Mouse (Mus musculus): ENCODE data around the gene Sdhb. TPM values are rescaled to one million over a fixed set of nuclear protein-coding genes. Genes with fewer than 3 reads are reported as not detected.
A peak's percentile ranks its signal among the peaks of the same experiment; 100 is the strongest.

The Sdhb gene
- polyA plus RNA-seq (2012; rRNA removed), result 282 and 283 TPM in 2 replicates

DNA sequence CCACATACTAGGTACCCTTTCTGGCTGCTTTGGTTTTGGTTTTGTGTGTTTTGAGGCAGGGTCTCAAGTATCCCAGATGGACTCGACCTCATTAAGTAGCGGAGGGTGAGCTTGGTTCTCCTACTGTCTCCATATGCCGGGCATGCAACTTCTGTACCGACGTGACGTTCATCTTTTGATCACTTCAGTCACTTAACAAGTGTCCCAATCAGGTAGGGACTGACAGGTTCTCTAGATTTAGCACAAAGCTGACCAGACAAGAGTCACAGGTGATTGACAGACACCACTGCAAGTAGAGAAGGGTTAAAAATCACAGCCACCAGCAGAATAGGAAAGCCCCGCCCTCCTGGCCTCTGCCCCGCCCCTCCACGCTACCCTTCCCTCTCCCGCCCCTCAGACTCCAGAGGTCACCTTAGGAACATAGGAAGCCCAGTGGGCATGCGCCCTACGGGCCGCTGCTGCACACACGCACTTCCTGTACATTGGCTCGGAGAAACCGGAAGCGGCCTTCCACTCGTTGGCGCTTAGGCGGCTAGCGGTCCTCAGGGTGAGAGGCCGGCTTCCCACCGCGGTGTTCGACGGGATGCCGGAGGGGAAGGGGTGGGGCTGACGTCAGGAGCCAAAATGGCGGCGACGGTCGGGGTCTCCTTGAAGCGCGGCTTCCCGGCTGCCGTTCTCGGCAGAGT, at the start of gene Sdhb:
Gene Sdhb, plus strand, starts transcription at position 423 of the 686 bp plus-strand sequence.
- DNase-seq (ENCODE audit: extremely low spot score in 1 of 2, low spot score in 1 of 2), result peak; percentile 96 to 97

- no peak for DNase-seq (ENCODE audit: extremely low spot score in 1 of 2, low spot score in 1 of 2)
These were observed 49.6 kb upstream of the Sdhb start for GRCm38 (mm10) chr4:140911416-140911815.

- no peak for DNase-seq (ENCODE audit: extremely low spot score in 1 of 2, low spot score in 1 of 2)
These were observed 48.7 kb upstream of the Sdhb start for GRCm38 (mm10) chr4:140912271-140912833.

DNA sequence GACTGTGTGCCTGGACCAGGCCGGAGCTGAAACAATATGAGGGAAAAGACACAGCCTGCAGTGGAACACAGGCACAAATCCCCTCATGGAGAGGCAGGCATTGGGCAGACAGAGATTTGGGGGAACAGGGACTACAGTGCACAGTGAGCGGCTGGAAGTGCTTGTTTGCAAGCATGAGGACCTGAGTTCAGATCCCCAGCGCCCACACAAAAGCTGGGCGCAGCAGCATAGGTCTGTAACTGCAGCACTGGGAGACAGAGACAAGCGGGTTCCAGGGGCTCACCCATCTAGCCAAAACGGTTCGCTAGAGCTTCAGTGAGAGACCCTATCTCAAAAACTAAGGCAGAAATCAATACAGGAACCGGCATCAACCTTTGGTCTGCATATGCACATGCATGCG, 47.4 kb upstream of the Sdhb start:
- no peak for DNase-seq (ENCODE audit: extremely low spot score in 1 of 2, low spot score in 1 of 2)

DNA sequence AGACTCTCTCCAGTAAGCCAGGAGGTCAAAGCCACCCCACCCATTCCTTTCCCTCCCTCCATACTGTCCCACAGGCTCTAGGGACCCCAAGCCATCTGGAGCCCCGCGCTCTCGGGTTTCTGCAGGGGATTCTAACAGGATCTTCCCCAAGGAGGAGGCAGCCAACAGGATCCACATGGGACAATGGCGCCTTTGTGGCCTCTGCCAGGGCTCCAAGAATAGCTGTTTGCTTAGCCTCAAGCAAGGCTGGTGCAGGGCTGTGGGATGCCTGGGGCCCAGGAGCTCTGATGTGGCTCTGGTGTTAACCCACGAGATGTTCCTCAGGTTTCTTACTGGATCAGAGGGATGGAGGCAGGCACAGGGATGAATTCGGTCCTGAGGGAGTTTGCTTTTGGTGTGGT, 46.3 kb upstream of the Sdhb start:
- peak in 1 of 2 experiments; percentile 41 for DNase-seq (ENCODE audit: extremely low spot score in 1 of 2, low spot score in 1 of 2)

- DNase-seq (ENCODE audit: extremely low spot score in 1 of 2, low spot score in 1 of 2), result no peak
These were observed 45.8 kb upstream of the Sdhb start for GRCm38 (mm10) chr4:140915235-140915634.

GRCm38 (mm10) chr4:140916296-140916695, 44.7 kb upstream of the Sdhb start:
- DNase-seq (ENCODE audit: extremely low spot score in 1 of 2, low spot score in 1 of 2), result no peak

DNA sequence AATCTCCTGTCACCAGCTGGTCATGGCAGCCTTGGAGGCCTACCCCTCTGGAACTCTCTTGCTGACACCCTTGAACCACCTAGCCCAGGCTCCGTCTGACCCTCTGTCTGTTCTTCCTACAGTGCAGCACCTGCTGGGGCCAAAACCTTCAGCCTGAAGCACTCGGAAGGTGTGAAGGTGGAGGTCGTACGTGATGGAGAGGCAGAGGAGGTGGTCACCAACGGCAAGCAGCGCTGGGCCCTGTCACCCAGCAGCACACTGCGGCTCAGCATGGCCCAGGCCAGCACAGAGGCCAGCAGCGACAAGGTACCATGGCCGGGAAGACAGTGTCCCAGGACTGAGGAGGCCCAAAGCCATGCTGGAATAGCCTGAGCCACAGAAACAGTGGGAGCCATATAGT, 43.6 kb upstream of the Sdhb start:
- DNase-seq (ENCODE audit: extremely low spot score in 1 of 2, low spot score in 1 of 2), result no peak

DNA sequence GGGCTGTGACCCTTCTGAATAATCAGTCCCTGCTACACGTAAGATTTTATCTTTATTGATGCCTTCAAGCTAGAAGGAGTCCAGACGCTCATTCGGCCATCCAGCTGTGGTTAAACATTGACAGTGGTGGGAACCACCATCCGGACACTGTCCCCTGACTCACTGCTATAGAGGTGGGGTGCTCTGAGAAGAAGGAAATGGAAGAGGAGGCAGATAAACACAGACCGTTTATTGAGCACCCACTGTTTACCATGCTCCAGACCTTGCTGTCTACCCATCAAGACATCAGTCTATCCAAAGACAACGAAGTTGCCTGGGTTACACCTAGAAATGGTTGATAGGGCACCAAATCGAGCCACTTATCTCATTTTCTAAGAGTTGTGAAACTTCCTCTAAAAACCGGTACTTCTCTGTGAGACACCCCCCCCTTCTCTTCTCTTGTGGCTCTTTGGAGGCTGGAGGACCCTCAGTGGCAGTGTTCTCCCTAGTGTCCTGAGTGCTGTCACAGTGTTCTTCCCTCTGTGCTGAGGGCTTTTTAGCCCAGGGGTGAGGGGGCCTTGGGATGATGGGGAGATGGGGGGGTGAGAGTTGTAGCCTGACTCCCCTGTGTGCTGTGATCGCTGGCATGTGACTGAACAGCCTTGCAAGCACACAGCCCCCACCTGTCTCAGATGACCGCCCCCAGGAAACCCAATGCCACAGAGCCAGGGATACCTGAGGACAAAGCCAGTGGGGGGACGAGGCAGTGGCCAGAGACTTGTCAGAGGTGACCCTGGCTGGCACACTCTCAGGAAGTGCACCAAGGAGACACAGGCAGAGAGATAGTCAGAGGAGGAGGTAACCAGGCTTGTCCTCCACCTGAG, 40.8 kb upstream of the Sdhb start:
- no peak for DNase-seq (ENCODE audit: extremely low spot score in 1 of 2, low spot score in 1 of 2)

- no peak for DNase-seq (ENCODE audit: extremely low spot score in 1 of 2, low spot score in 1 of 2)
These were observed 38.5 kb upstream of the Sdhb start for GRCm38 (mm10) chr4:140922508-140922907.

GRCm38 (mm10) chr4:140925648-140926047, 35.4 kb upstream of the Sdhb start:
- DNase-seq (ENCODE audit: extremely low spot score in 1 of 2, low spot score in 1 of 2), result no peak

DNA sequence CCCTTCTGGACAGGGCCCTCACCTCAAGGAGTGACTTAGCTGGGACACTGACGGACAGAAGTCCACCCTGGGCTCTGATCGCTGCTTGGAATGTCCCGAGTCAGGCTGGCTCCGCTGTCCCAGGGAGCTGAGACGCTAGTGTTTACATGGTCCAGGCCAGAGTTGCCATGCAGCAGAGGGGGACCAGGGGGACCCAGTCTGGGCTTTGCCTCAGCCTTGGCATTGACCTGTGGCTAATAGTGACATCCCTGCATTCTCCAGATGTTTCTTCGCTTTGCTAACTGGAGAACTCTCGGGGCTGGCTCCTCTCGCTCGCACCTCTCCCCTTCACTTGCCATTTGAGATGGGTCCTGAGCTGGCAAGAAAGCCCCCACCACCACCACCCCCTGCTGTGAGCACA, 32.7 kb upstream of the Sdhb start:
- DNase-seq (ENCODE audit: extremely low spot score in 1 of 2, low spot score in 1 of 2), result no peak

DNA sequence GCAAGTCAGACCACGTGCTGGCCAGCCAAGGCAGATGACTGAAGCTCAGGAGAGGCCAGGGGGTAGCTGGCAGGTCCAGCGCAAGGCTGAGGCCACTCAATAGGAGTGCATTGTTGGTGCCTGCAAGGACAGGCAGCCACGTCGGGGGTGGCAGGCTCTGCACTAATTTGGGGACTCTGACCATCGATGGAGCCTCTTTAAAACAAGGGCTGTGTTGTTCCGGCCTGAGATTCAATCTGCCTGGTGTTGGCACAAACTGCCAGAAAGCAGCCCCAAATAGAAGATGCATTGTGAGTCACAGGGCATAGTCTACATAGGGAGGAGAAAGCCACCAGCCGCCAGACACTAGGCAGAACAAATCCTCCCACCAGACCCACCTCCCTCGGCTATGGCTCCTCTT, 31.3 kb upstream of the Sdhb start:
- peak; percentile 71 to 72 for DNase-seq (ENCODE audit: extremely low spot score in 1 of 2, low spot score in 1 of 2)

DNA sequence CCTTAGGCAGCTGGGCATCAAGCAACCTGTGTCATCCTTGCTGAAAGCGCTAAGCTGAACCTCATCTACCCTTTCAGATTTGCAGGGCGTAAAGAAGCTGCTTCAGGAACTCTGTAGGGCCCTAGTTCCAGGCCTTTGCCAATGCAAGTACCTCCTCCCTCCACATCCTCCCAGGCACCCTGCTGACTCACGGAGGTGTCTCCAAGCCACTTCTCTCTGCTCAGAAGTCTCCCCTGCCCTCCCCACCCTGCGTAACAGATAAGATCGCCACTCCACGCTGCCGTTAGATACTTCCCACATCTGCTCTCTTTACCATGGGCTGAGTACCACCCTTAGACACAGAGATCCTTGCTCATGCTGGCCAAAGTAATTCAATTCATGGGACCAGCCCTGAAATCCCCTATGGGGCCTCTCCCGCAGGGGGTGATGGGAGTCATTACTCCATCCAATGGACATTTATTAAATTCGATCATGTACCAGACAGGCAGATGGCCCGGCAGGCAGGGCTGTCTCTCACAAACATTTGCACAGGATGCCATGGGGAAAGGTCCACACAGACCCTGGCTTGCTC, 30.0 kb upstream of the Sdhb start:
- DNase-seq (ENCODE audit: extremely low spot score in 1 of 2, low spot score in 1 of 2), result no peak

- no peak for DNase-seq (ENCODE audit: extremely low spot score in 1 of 2, low spot score in 1 of 2)
These were observed 25.4 kb upstream of the Sdhb start for GRCm38 (mm10) chr4:140935643-140936042.

- no peak for DNase-seq (ENCODE audit: extremely low spot score in 1 of 2, low spot score in 1 of 2)
These were observed 16.6 kb upstream of the Sdhb start for GRCm38 (mm10) chr4:140944356-140944755.

DNA sequence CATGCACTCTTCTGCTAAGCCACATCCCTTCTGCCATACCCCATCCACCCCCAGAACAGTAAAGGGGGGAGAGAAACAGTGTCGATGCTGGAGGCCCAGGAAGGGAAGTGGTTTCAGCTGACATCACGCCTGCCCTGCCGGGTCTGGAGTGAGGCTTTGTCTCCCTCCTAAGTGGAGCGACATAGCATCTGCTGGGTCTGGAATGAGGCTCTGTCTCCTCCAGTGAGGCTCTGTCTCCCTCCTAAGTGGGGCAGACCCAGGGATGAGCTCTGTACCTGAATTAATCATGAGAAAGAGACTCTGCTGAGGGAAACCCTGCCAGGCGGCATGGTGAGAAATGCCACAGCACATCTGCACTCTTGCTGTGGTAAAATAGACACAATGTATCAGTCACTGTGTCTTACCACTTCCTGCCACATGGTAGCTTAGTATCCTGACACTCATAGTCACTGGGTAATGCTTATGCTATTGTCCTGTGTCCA, 16.0 kb upstream of the Sdhb start:
- DNase-seq (ENCODE audit: extremely low spot score in 1 of 2, low spot score in 1 of 2), result no peak

DNA sequence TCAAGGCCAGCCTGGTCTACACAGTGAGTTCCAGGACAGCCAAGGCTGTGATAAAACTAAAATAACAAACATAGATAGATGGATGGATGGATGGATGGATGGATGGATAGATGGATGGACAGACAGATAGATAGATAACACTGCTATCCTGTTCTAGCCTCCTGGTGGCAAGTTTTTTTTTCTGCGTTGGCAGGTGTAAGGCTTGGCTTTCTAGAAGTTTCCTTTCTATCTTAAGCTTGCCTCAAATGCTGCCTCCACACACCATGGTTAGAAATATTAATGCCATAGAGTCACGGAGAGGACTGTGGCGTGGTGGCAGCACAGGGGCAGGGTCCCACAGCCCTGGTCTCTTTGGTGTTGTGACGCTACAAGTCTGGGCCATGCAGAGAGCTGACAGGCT, 15.4 kb upstream of the Sdhb start:
- no peak for DNase-seq (ENCODE audit: extremely low spot score in 1 of 2, low spot score in 1 of 2)

GRCm38 (mm10) chr4:140946048-140946447, 15.0 kb upstream of the Sdhb start:
- DNase-seq (ENCODE audit: extremely low spot score in 1 of 2, low spot score in 1 of 2), result no peak

DNA sequence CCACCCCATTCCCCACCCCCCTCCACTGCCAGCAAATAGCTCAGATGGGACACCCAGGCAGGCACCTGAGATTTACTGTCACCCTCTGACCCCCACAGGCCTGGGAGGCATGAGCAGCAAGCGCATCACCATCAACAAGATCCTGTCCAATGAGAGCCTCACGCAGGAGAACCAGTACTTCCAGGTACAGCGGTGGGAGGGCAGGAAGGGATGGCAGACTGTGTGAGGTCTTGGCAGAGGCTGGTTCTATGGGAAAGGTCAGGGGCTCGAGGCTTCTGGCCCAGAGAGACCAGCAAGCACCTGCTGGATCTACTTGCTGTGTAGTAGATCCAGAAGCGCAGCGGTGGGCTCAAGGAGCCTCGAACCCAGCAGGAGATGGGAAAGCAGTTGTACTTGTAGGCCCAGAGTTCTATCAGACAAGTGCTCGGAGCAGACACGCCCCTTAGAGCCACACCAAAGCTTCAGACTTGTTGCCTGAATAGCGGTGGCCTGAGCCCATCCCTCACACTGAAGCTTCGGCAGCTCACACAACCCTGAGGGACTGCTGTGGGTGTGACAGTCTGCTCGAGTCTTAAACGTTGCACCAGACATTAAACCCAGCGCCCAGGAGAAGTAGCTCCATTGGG, 14.3 kb upstream of the Sdhb start:
- DNase-seq (ENCODE audit: extremely low spot score in 1 of 2, low spot score in 1 of 2), result no peak

Data from frontal cortex, adult 2 months (tissue).